Comparison of ENCODE assay signal across 22 mouse cellular contexts in genomic region chr16:38943706-38944550, GRCm38 (mm10). TPM values are rescaled to one million over a fixed set of nuclear protein-coding genes. Genes with fewer than 3 reads are reported as not detected.
DNase-seq lines count a peak whose midpoint lies in the region; ATAC-seq lines count a peak whose summit lies in the region.
"Had no signal": no experiment of that assay in that cellular context is flagged by ENCODE, and none has a peak within 500 bp of the region (broad histone marks: within the 10 kb centered on the region; RNA-seq: fewer than 3 reads in every experiment).

No protein-coding gene starts in this region.

- ATAC-seq in midbrain, embryonic 16.5 days: no peak
- no peak for ATAC-seq in hindbrain, embryonic 12.5 days (ENCODE audit: low FRiP score)

- H3K4me2 ChIP-seq in midbrain, embryonic 16.5 days (ENCODE audit: low read length): no peak overlapping the region
- no peak overlapping the region for H3K4me2 ChIP-seq in hindbrain, embryonic 12.5 days (replicated peaks)

- no peaks in the 10 kb centered on the region for H3K36me3 ChIP-seq in midbrain, embryonic 10.5 days
- H3K36me3 ChIP-seq in midbrain, embryonic 16.5 days (ENCODE audit: control insufficient read depth, insufficient read depth, low read length): no peaks in the 10 kb centered on the region
- H3K36me3 ChIP-seq in hindbrain, embryonic 12.5 days: no peaks in the 10 kb centered on the region
- H3K36me3 ChIP-seq: G1E had no signal

- H3K9me3 ChIP-seq in midbrain, embryonic 10.5 days (replicated peaks): no peaks in the 10 kb centered on the region
- no peaks in the 10 kb centered on the region for H3K9me3 ChIP-seq in midbrain, embryonic 16.5 days (replicated peaks; ENCODE audit: control insufficient read depth, low read length, poor library complexity, severe bottlenecking)
- no peaks in the 10 kb centered on the region for H3K9me3 ChIP-seq in hindbrain, embryonic 12.5 days (replicated peaks)

- 46% methylated on average over 5 of the region's 5 CpGs for WGBS in midbrain, embryonic 10.5 days
- WGBS in midbrain, embryonic 16.5 days: 56% methylated on average over 5 of the region's 5 CpGs
- 42% methylated on average over 5 of the region's 5 CpGs for WGBS in hindbrain, embryonic 12.5 days

- no peak overlapping the region for H3K4me3 ChIP-seq in midbrain, embryonic 10.5 days
- no peak overlapping the region for H3K4me3 ChIP-seq in midbrain, embryonic 16.5 days (ENCODE audit: low read depth, low read length)
- H3K4me3 ChIP-seq in hindbrain, embryonic 12.5 days: no peak overlapping the region
- H3K4me3 ChIP-seq: heart, adult 2 months had no signal

- no peak overlapping the region for H3K9ac ChIP-seq in midbrain, embryonic 16.5 days (ENCODE audit: low read depth, low read length)
- no peak overlapping the region for H3K9ac ChIP-seq in hindbrain, embryonic 12.5 days

- H3K4me1 ChIP-seq in midbrain, embryonic 10.5 days: peaks cover 77% of the 10 kb centered on the region
- no peaks in the 10 kb centered on the region for H3K4me1 ChIP-seq in midbrain, embryonic 16.5 days (ENCODE audit: control insufficient read depth, insufficient read depth, low read length)
- peaks cover 46% of the 10 kb centered on the region for H3K4me1 ChIP-seq in hindbrain, embryonic 12.5 days

- peak; percentile 75 for DNase-seq in heart, adult 11 months
- DNase-seq in heart, adult 8-10 months (ENCODE audit: low spot score): no peak
- no peak for DNase-seq in midbrain, embryonic 10.5 days (ENCODE audit: low spot score)
- DNase-seq in urinary bladder, postnatal 25 days (ENCODE audit: low spot score): no peak
- no peak for DNase-seq in retina, embryonic 14.5 days (ENCODE audit: low spot score)
- DNase-seq in kidney, adult 9 months: no peak
- DNase-seq: adrenal gland, adult 2 months; B cell, adult 2 months; cerebellum, adult 9-10 months; heart, adult 2 months; heart, postnatal 14 days; kidney, adult 11 months; kidney, postnatal 36 days; layer of hippocampus, postnatal 36 days; lung, postnatal 14 days; right cerebral cortex, postnatal 14 days; thymus, postnatal 36 days had no signal

- H3K27ac ChIP-seq in midbrain, embryonic 10.5 days (replicated peaks): peak overlapping the region; percentile 46
- no peak overlapping the region for H3K27ac ChIP-seq in midbrain, embryonic 16.5 days (ENCODE audit: low read length)
- H3K27ac ChIP-seq in hindbrain, embryonic 12.5 days: peak overlapping the region; percentile 19; the same call in 1 of the 2 replicates
- H3K27ac ChIP-seq: heart, adult 2 months had no signal

- H3K27me3 ChIP-seq in midbrain, embryonic 10.5 days (ENCODE audit: low read depth, poor library complexity, severe bottlenecking): no peaks in the 10 kb centered on the region
- no peaks in the 10 kb centered on the region for H3K27me3 ChIP-seq in midbrain, embryonic 16.5 days (ENCODE audit: control insufficient read depth, insufficient read depth, low read depth, low read length)
- H3K27me3 ChIP-seq in hindbrain, embryonic 12.5 days: no peaks in the 10 kb centered on the region

RNA-seq across cellular contexts. Expression of gene Igsf11, which starts 51.5 kb away (rescaled TPM):
- total RNA-seq in heart, adult 8-10 months (2022): under 1 TPM; 0.57 to 0.75 (median 0.66) TPM
- polyA plus RNA-seq in midbrain, embryonic 10.5 days (2016; fragmentation: Nextera tagmentation; extraction: Ambion mirVana): 1.5 and 2.1 TPM in 2 replicates
- 2.0 and 3.2 TPM in 2 replicates for polyA plus RNA-seq in midbrain, embryonic 16.5 days (2015; fragmentation: Nextera tagmentation; extraction: Ambion mirVana)
- 4.9 and 5.0 TPM in 2 replicates for polyA plus RNA-seq in hindbrain, embryonic 12.5 days (2016; fragmentation: Nextera tagmentation; extraction: Ambion mirVana)
- total RNA-seq: megakaryocyte-erythroid progenitor cell, adult 5-6 weeks; monocyte, adult 5-6 weeks had no signal
- polyA plus RNA-seq: G1E had no signal
